Mouse (Mus musculus) CH12.LX (cell line): ENCODE data around the gene Olfr588-ps1.

Experiments
- CTCF ChIP-seq, 2 experiments: IDR thresholded peaks in 1 of 2; conservative IDR thresholded peaks in 1 of 2; 2 replicates each; pipeline ENCODE4 v1.5.1; 2011 to 2012; ENCODE audit warnings: low read depth in 2 of 2, low read length in 2 of 2, improper control_type of control experiment in 1 of 2, inconsistent platforms in 1 of 2, mild to moderate bottlenecking in 1 of 2, moderate library complexity in 1 of 2
- ELF1 ChIP-seq: IDR thresholded peaks from 2 replicates; pipeline ENCODE4 v1.6.1; 2014; ENCODE audit warnings: low read depth, mild to moderate bottlenecking, inconsistent platforms, low read length, improper control_type of control experiment
- NRF1 ChIP-seq: IDR thresholded peaks from 2 replicates; pipeline ENCODE4 v1.6.1; 2014; ENCODE audit warnings: low read depth, mild to moderate bottlenecking, inconsistent platforms, low read length, improper control_type of control experiment, moderate library complexity
- POLR2AphosphoS2 ChIP-seq: IDR thresholded peaks from 2 replicates; pipeline ENCODE4 v1.6.1; 2011; ENCODE audit warnings: low read depth, low read length, improper control_type of control experiment
- TBP ChIP-seq: conservative IDR thresholded peaks from 2 replicates; pipeline ENCODE4 v1.6.1; 2011; ENCODE audit warnings: low read depth, low read length, improper control_type of control experiment
- UBTF ChIP-seq: IDR thresholded peaks from 2 replicates; pipeline ENCODE4 v1.6.1; 2012; ENCODE audit warnings: low read depth, mild to moderate bottlenecking, inconsistent platforms, low read length, improper control_type of control experiment, moderate library complexity
- ZC3H11A ChIP-seq: IDR thresholded peaks from 2 replicates; pipeline ENCODE4 v1.6.1; 2012; ENCODE audit warnings: low read depth, mild to moderate bottlenecking, inconsistent platforms, low read length, improper control_type of control experiment

- no peak for TF ChIP-seq UBTF
- no peak for TF ChIP-seq POLR2AphosphoS2
- no peak for TF ChIP-seq ZC3H11A
- no peak for TF ChIP-seq CTCF (conservative IDR thresholded peaks at IDR 0.05 in 1 of 2, IDR thresholded peaks at IDR 0.05 in 1 of 2; ENCODE audit: low read depth in 2 of 2, low read length in 2 of 2)
- no peak for TF ChIP-seq NRF1
- TF ChIP-seq TBP = no peak
- no peak for TF ChIP-seq ELF1
Observed at GRCm38 (mm10) chr7:103140579-103140978, at the start of gene Olfr588-ps1.
